Mouse (Mus musculus): ENCODE data around the gene Tcf20. TPM values are rescaled to one million over a fixed set of nuclear protein-coding genes. Genes with fewer than 3 reads are reported as not detected.
"Not testable (repeated sequence)": the region's sequence is repeated elsewhere in the genome, so short reads cannot be mapped to it uniquely, and the experiment has no call there.

Tcf20 gene
- polyA plus RNA-seq, 1 experiment from 2014 or later: 4.2 TPM

GRCm38 (mm10) chr15:82896336-82896735 is 91.3 kb downstream of the Tcf20 start:
- H3K4me3 ChIP-seq: no peak overlapping the region
- 58% methylated on average over 1 of the region's 1 CpGs for WGBS

GRCm38 (mm10) chr15:82890470-82890869 is 97.2 kb downstream of the Tcf20 start:
- H3K4me1 ChIP-seq (replicated peaks): peaks cover 4% of the 10 kb centered on the region; the same call in 1 of the 2 replicates
- H3K9ac ChIP-seq: no peak overlapping the region
- no peak for ATAC-seq (replicated peaks; ENCODE audit: insufficient number of reproducible peaks, insufficient read depth, low FRiP score, low read depth)
- no peak overlapping the region for H3K27ac ChIP-seq
- H3K27me3 ChIP-seq: no peaks in the 10 kb centered on the region
- H3K9me3 ChIP-seq (replicated peaks): no peaks in the 10 kb centered on the region
- no peak overlapping the region for H3K4me3 ChIP-seq
- H3K36me3 ChIP-seq: no peaks in the 10 kb centered on the region
- H3K4me2 ChIP-seq: no peak overlapping the region

More at GRCm38 (mm10) chr15:82896336-82896735, 91.3 kb downstream of the Tcf20 start:
- Histone ChIP-seq H3K4me2 (no peak overlapping the region), H3K27me3 (no peaks in the 10 kb centered on the region), H3K27ac (no peak overlapping the region), H3K9ac (no peak overlapping the region), H3K36me3 (no peaks in the 10 kb centered on the region), H3K4me1 (replicated peaks) (peaks cover 34% of the 10 kb centered on the region), H3K9me3 (replicated peaks) (no peaks in the 10 kb centered on the region)
- ATAC-seq (replicated peaks; ENCODE audit: insufficient number of reproducible peaks, insufficient read depth, low FRiP score, low read depth): no peak

GRCm38 (mm10) chr15:82889426-82889825 is 98.2 kb downstream of the Tcf20 start:
- Histone ChIP-seq H3K4me1 (replicated peaks) (peaks cover 4% of the 10 kb centered on the region; the same call in 1 of the 2 replicates), H3K27ac (no peak overlapping the region), H3K4me2 (no peak overlapping the region), H3K4me3 (no peak overlapping the region), H3K9ac (no peak overlapping the region), H3K9me3 (replicated peaks) (no peaks in the 10 kb centered on the region), H3K27me3 (no peaks in the 10 kb centered on the region), H3K36me3 (no peaks in the 10 kb centered on the region)
- ATAC-seq (replicated peaks; ENCODE audit: insufficient number of reproducible peaks, insufficient read depth, low FRiP score, low read depth): no peak
- 48% methylated on average over 1 of the region's 1 CpGs for WGBS

- H3K27ac ChIP-seq: no peak overlapping the region
- 80% methylated on average over 2 of the region's 2 CpGs for WGBS
- H3K4me2 ChIP-seq: no peak overlapping the region
- H3K9ac ChIP-seq: no peak overlapping the region
- no peaks in the 10 kb centered on the region for H3K9me3 ChIP-seq (replicated peaks)
- H3K36me3 ChIP-seq: no peaks in the 10 kb centered on the region
- no peak for ATAC-seq (replicated peaks; ENCODE audit: insufficient number of reproducible peaks, insufficient read depth, low FRiP score, low read depth)
- H3K4me3 ChIP-seq: no peak overlapping the region
- no peaks in the 10 kb centered on the region for H3K27me3 ChIP-seq
- H3K4me1 ChIP-seq (replicated peaks): peaks cover 4% of the 10 kb centered on the region; the same call in 1 of the 2 replicates
Measured at GRCm38 (mm10) chr15:82888466-82888865, 99.2 kb downstream of the Tcf20 start.

- no peak for ATAC-seq (replicated peaks; ENCODE audit: insufficient number of reproducible peaks, insufficient read depth, low FRiP score, low read depth)
- H3K4me1 ChIP-seq (replicated peaks): peaks cover 10% of the 10 kb centered on the region
- no peak overlapping the region for H3K4me3 ChIP-seq
- H3K36me3 ChIP-seq: no peaks in the 10 kb centered on the region
- no peaks in the 10 kb centered on the region for H3K9me3 ChIP-seq (replicated peaks)
- H3K9ac ChIP-seq: no peak overlapping the region
- H3K4me2 ChIP-seq: no peak overlapping the region
- no peak overlapping the region for H3K27ac ChIP-seq
- no peaks in the 10 kb centered on the region for H3K27me3 ChIP-seq
Measured at GRCm38 (mm10) chr15:82877309-82877708, 110.4 kb downstream of the Tcf20 start.

- Histone ChIP-seq H3K9me3 (replicated peaks) (no peaks in the 10 kb centered on the region), H3K36me3 (no peaks in the 10 kb centered on the region), H3K4me3 (no peak overlapping the region), H3K4me2 (no peak overlapping the region), H3K27me3 (no peaks in the 10 kb centered on the region), H3K9ac (no peak overlapping the region), H3K27ac (no peak overlapping the region), H3K4me1 (replicated peaks) (peaks cover 8% of the 10 kb centered on the region)
- ATAC-seq (replicated peaks; ENCODE audit: insufficient number of reproducible peaks, insufficient read depth, low FRiP score, low read depth): no peak
- 64% methylated on average over 2 of the region's 2 CpGs for WGBS
Measured at GRCm38 (mm10) chr15:82876863-82877262, 110.8 kb downstream of the Tcf20 start.

GRCm38 (mm10) chr15:82872037-82872436 is 115.6 kb downstream of the Tcf20 start:
- no peaks in the 10 kb centered on the region for H3K9me3 ChIP-seq (replicated peaks)

GRCm38 (mm10) chr15:82866286-82866685 is 121.4 kb downstream of the Tcf20 start:
- ATAC-seq (replicated peaks; ENCODE audit: insufficient number of reproducible peaks, insufficient read depth, low FRiP score, low read depth); H3K27ac ChIP-seq; H3K27me3 ChIP-seq; H3K36me3 ChIP-seq; H3K4me3 ChIP-seq; H3K4me2 ChIP-seq; H3K4me1 ChIP-seq (replicated peaks); H3K9me3 ChIP-seq (replicated peaks); H3K9ac ChIP-seq: not testable (repeated sequence)
- 92% methylated on average over 3 of the region's 3 CpGs for WGBS

More at GRCm38 (mm10) chr15:82872037-82872436, 115.6 kb downstream of the Tcf20 start:
- ATAC-seq (replicated peaks; ENCODE audit: insufficient number of reproducible peaks, insufficient read depth, low FRiP score, low read depth): no peak
- Histone ChIP-seq H3K4me3 (no peak overlapping the region), H3K27ac (no peak overlapping the region), H3K4me2 (no peak overlapping the region), H3K27me3 (no peaks in the 10 kb centered on the region), H3K9ac (no peak overlapping the region), H3K36me3 (no peaks in the 10 kb centered on the region), H3K4me1 (replicated peaks) (peaks cover 3% of the 10 kb centered on the region; the same call in 1 of the 2 replicates)
- 94% methylated on average over 1 of the region's 1 CpGs for WGBS

GRCm38 (mm10) chr15:82863674-82864073 is 124.0 kb downstream of the Tcf20 start:
- H3K4me2 ChIP-seq: no peak overlapping the region
- no peaks in the 10 kb centered on the region for H3K9me3 ChIP-seq (replicated peaks)
- no peaks in the 10 kb centered on the region for H3K27me3 ChIP-seq
- H3K27ac ChIP-seq: no peak overlapping the region
- no peak for ATAC-seq (replicated peaks; ENCODE audit: insufficient number of reproducible peaks, insufficient read depth, low FRiP score, low read depth)
- no peak overlapping the region for H3K9ac ChIP-seq
- H3K4me3 ChIP-seq: no peak overlapping the region
- H3K36me3 ChIP-seq: no peaks in the 10 kb centered on the region
- WGBS: 85% methylated on average over 1 of the region's 1 CpGs
- H3K4me1 ChIP-seq (replicated peaks): no peaks in the 10 kb centered on the region

- Histone ChIP-seq H3K36me3 (peaks cover 38% of the 10 kb centered on the region), H3K4me3 (no peak overlapping the region), H3K4me1 (replicated peaks) (peaks cover 12% of the 10 kb centered on the region), H3K9ac (no peak overlapping the region), H3K9me3 (replicated peaks) (no peaks in the 10 kb centered on the region), H3K27ac (peak overlapping the region; percentile 72), H3K4me2 (no peak overlapping the region), H3K27me3 (no peaks in the 10 kb centered on the region)
- peak; percentile 83 for ATAC-seq (replicated peaks; ENCODE audit: insufficient number of reproducible peaks, insufficient read depth, low FRiP score, low read depth)
- WGBS: 59% methylated on average over 11 of the region's 11 CpGs
Measured at GRCm38 (mm10) chr15:82856652-82857378, 130.9 kb downstream of the Tcf20 start.

GRCm38 (mm10) chr15:82856065-82856464 is 131.6 kb downstream of the Tcf20 start:
- Histone ChIP-seq H3K9ac (no peak overlapping the region), H3K27ac (no peak overlapping the region), H3K4me3 (no peak overlapping the region), H3K4me2 (no peak overlapping the region), H3K36me3 (peaks cover 38% of the 10 kb centered on the region), H3K9me3 (replicated peaks) (no peaks in the 10 kb centered on the region), H3K4me1 (replicated peaks) (peaks cover 12% of the 10 kb centered on the region), H3K27me3 (no peaks in the 10 kb centered on the region)
- ATAC-seq (replicated peaks; ENCODE audit: insufficient number of reproducible peaks, insufficient read depth, low FRiP score, low read depth): no peak
- 91% methylated on average over 2 of the region's 2 CpGs for WGBS

- ATAC-seq (replicated peaks; ENCODE audit: insufficient number of reproducible peaks, insufficient read depth, low FRiP score, low read depth): no peak
- Histone ChIP-seq H3K4me3 (no peak overlapping the region), H3K36me3 (no peaks in the 10 kb centered on the region), H3K4me2 (no peak overlapping the region), H3K27me3 (no peaks in the 10 kb centered on the region), H3K9ac (no peak overlapping the region), H3K27ac (no peak overlapping the region), H3K4me1 (replicated peaks) (no peaks in the 10 kb centered on the region), H3K9me3 (replicated peaks) (no peaks in the 10 kb centered on the region)
- 93% methylated on average over 3 of the region's 3 CpGs for WGBS
Measured at GRCm38 (mm10) chr15:82839146-82839545, 148.5 kb downstream of the Tcf20 start.

Measured in heart, embryonic 15.5 days (tissue).